Mouse (Mus musculus): ENCODE results near the gene D430042O09Rik. TPM values are rescaled to one million over a fixed set of nuclear protein-coding genes. Genes with fewer than 3 reads are reported as not detected.

D430042O09Rik gene
- polyA plus RNA-seq, 1 experiment from 2014 or later = 12.1 TPM

GRCm38 (mm10) chr7:125762883-125763830 is 55.5 kb downstream of the D430042O09Rik start:
- 0 out of 2 replicates have a peak, but pooled peaks have one; percentile 23 for ATAC-seq (ENCODE audit: insufficient read depth, low FRiP score, low TSS enrichment)
- DNase-seq (ENCODE audit: low spot score) = no peak
- Histone ChIP-seq H3K9me3 (ENCODE audit: control insufficient read depth, low read length) (no peaks in the 10 kb centered on the region), H3K36me3 (ENCODE audit: control insufficient read depth, insufficient read depth, low read length) (no peaks in the 10 kb centered on the region), H3K4me3 (ENCODE audit: low read depth, low read length) (no peak overlapping the region), H3K9ac (ENCODE audit: low read length) (no peak overlapping the region), H3K27me3 (ENCODE audit: control insufficient read depth, insufficient read depth, low read length) (no peaks in the 10 kb centered on the region), H3K4me1 (ENCODE audit: control insufficient read depth, insufficient read depth, low read length) (no peaks in the 10 kb centered on the region; the same call in 1 of the 2 replicates), H3K27ac (ENCODE audit: low read depth, low read length) (no peak overlapping the region), H3K4me2 (ENCODE audit: low read depth) (no peak overlapping the region)
- WGBS = 31% methylated on average over 7 of the region's 7 CpGs

GRCm38 (mm10) chr7:125764373-125764772 is 56.7 kb downstream of the D430042O09Rik start:
- Histone ChIP-seq H3K4me3 (ENCODE audit: low read depth, low read length) (no peak overlapping the region), H3K27ac (ENCODE audit: low read depth, low read length) (no peak overlapping the region), H3K36me3 (ENCODE audit: control insufficient read depth, insufficient read depth, low read length) (no peaks in the 10 kb centered on the region), H3K4me1 (ENCODE audit: control insufficient read depth, insufficient read depth, low read length) (no peaks in the 10 kb centered on the region; the same call in 1 of the 2 replicates), H3K9ac (ENCODE audit: low read length) (no peak overlapping the region), H3K4me2 (ENCODE audit: low read depth) (no peak overlapping the region), H3K27me3 (ENCODE audit: control insufficient read depth, insufficient read depth, low read length) (no peaks in the 10 kb centered on the region), H3K9me3 (ENCODE audit: control insufficient read depth, low read length) (no peaks in the 10 kb centered on the region)
- ATAC-seq (ENCODE audit: insufficient read depth, low FRiP score, low TSS enrichment) (no peak), DNase-seq (ENCODE audit: low spot score) (no peak)
- WGBS = 85% methylated on average over 3 of the region's 3 CpGs

- Histone ChIP-seq H3K36me3 (ENCODE audit: control insufficient read depth, insufficient read depth, low read length) (no peaks in the 10 kb centered on the region), H3K4me2 (ENCODE audit: low read depth) (no peak overlapping the region), H3K4me3 (ENCODE audit: low read depth, low read length) (no peak overlapping the region), H3K27ac (ENCODE audit: low read depth, low read length) (no peak overlapping the region), H3K9me3 (ENCODE audit: control insufficient read depth, low read length) (no peaks in the 10 kb centered on the region), H3K9ac (ENCODE audit: low read length) (no peak overlapping the region), H3K4me1 (ENCODE audit: control insufficient read depth, insufficient read depth, low read length) (no peaks in the 10 kb centered on the region; the same call in 1 of the 2 replicates), H3K27me3 (ENCODE audit: control insufficient read depth, insufficient read depth, low read length) (no peaks in the 10 kb centered on the region)
- peak; percentile 71 for DNase-seq (ENCODE audit: low spot score)
- WGBS = 72% methylated on average over 9 of the region's 9 CpGs
- no peak for ATAC-seq (ENCODE audit: insufficient read depth, low FRiP score, low TSS enrichment)
Measured at GRCm38 (mm10) chr7:125766976-125767831, 59.5 kb downstream of the D430042O09Rik start.

DNA sequence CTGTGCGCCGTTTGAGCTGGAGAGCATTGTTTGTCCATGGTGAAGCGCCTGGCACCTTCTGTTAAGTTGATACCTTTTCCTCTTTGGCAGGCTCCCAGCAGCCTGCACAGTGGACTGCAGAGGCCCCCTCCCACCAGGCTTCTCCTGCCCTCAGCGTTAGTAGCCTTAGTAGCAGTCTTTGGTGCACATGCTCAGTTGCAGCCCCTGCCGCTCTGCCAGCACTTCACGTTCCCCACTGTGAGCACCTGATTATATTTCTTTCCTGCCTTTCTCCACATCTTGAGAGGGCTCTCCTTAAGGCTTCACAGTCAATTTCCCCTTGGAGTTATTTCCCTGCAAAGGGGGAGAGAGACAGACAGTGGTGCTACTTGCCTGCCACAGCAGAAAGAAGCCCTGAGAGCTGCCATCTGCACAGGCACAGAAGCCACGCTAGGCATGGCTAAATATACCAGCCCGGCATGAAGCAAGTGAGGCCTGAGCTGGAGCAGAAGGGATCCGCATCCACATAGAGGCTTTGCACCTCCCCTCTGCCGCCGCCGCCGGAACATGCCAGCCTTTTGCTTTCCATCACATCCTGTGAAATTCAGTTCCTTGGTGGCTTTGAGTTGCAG is 65.4 kb downstream of the D430042O09Rik start:
- Histone ChIP-seq H3K27me3 (ENCODE audit: control insufficient read depth, insufficient read depth, low read length) (no peaks in the 10 kb centered on the region), H3K9ac (ENCODE audit: low read length) (no peak overlapping the region), H3K27ac (ENCODE audit: low read depth, low read length) (no peak overlapping the region), H3K4me3 (ENCODE audit: low read depth, low read length) (no peak overlapping the region), H3K4me1 (ENCODE audit: control insufficient read depth, insufficient read depth, low read length) (no peaks in the 10 kb centered on the region), H3K36me3 (ENCODE audit: control insufficient read depth, insufficient read depth, low read length) (no peaks in the 10 kb centered on the region), H3K9me3 (ENCODE audit: control insufficient read depth, low read length) (no peaks in the 10 kb centered on the region), H3K4me2 (ENCODE audit: low read depth) (no peak overlapping the region)
- ATAC-seq (ENCODE audit: insufficient read depth, low FRiP score, low TSS enrichment) (no peak), DNase-seq (ENCODE audit: low spot score) (no peak)
- WGBS = 84% methylated on average over 13 of the region's 13 CpGs

- no peaks in the 10 kb centered on the region for H3K9me3 ChIP-seq (ENCODE audit: control insufficient read depth, low read length)
Measured at GRCm38 (mm10) chr7:125783206-125783605, 75.5 kb downstream of the D430042O09Rik start.

DNA sequence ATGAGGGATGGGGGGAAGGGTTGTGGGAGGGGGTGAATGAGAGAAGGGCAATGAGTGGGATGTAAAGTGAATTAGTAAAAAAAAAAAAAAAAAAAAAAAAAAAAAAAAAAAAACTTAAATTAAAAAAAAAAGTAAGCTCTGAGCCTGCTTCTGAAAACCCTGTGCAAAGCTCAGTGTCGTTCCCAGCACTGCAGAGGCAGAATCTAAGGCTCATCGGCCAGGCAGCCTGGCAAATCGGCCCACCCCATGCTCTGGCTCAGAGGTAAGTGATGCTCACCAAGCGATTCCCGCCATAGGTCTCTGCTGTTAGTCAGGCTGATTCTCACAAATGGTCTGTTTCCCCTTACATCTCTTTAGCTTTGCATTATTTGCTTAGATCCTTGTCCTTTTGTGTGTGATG is 78.4 kb downstream of the D430042O09Rik start:
- Histone ChIP-seq H3K4me2 (ENCODE audit: low read depth) (no peak overlapping the region), H3K9me3 (ENCODE audit: control insufficient read depth, low read length) (no peaks in the 10 kb centered on the region), H3K27ac (ENCODE audit: low read depth, low read length) (no peak overlapping the region), H3K27me3 (ENCODE audit: control insufficient read depth, insufficient read depth, low read length) (no peaks in the 10 kb centered on the region), H3K4me1 (ENCODE audit: control insufficient read depth, insufficient read depth, low read length) (no peaks in the 10 kb centered on the region; the same call in 1 of the 2 replicates), H3K4me3 (ENCODE audit: low read depth, low read length) (no peak overlapping the region), H3K9ac (ENCODE audit: low read length) (no peak overlapping the region), H3K36me3 (ENCODE audit: control insufficient read depth, insufficient read depth, low read length) (no peaks in the 10 kb centered on the region)
- DNase-seq (ENCODE audit: low spot score) = no peak
- WGBS = 90% methylated on average over 5 of the region's 5 CpGs
- no peak for ATAC-seq (ENCODE audit: insufficient read depth, low FRiP score, low TSS enrichment)

More at GRCm38 (mm10) chr7:125783206-125783605, 75.5 kb downstream of the D430042O09Rik start:
- DNase-seq (ENCODE audit: low spot score) (no peak), ATAC-seq (ENCODE audit: insufficient read depth, low FRiP score, low TSS enrichment) (no peak)
- Histone ChIP-seq H3K4me3 (ENCODE audit: low read depth, low read length) (no peak overlapping the region), H3K4me2 (ENCODE audit: low read depth) (no peak overlapping the region), H3K27me3 (ENCODE audit: control insufficient read depth, insufficient read depth, low read length) (no peaks in the 10 kb centered on the region), H3K4me1 (ENCODE audit: control insufficient read depth, insufficient read depth, low read length) (no peaks in the 10 kb centered on the region), H3K36me3 (ENCODE audit: control insufficient read depth, insufficient read depth, low read length) (no peaks in the 10 kb centered on the region), H3K9ac (ENCODE audit: low read length) (no peak overlapping the region), H3K27ac (ENCODE audit: low read depth, low read length) (no peak overlapping the region)
- WGBS = 81% methylated on average over 1 of the region's 1 CpGs

GRCm38 (mm10) chr7:125787046-125787445 is 79.4 kb downstream of the D430042O09Rik start:
- Histone ChIP-seq H3K4me3 (ENCODE audit: low read depth, low read length) (no peak overlapping the region), H3K27me3 (ENCODE audit: control insufficient read depth, insufficient read depth, low read length) (no peaks in the 10 kb centered on the region), H3K4me1 (ENCODE audit: control insufficient read depth, insufficient read depth, low read length) (no peaks in the 10 kb centered on the region; the same call in 1 of the 2 replicates), H3K4me2 (ENCODE audit: low read depth) (no peak overlapping the region), H3K27ac (ENCODE audit: low read depth, low read length) (no peak overlapping the region), H3K9me3 (ENCODE audit: control insufficient read depth, low read length) (no peaks in the 10 kb centered on the region), H3K9ac (ENCODE audit: low read length) (no peak overlapping the region), H3K36me3 (ENCODE audit: control insufficient read depth, insufficient read depth, low read length) (no peaks in the 10 kb centered on the region)
- DNase-seq (ENCODE audit: low spot score) (no peak), ATAC-seq (ENCODE audit: insufficient read depth, low FRiP score, low TSS enrichment) (no peak)
- WGBS = 79% methylated on average over 7 of the region's 7 CpGs

- no peak overlapping the region for H3K4me2 ChIP-seq (ENCODE audit: low read depth)
- 68% methylated on average over 8 of the region's 8 CpGs for WGBS
- DNase-seq (ENCODE audit: low spot score) = no peak
- H3K9me3 ChIP-seq (ENCODE audit: control insufficient read depth, low read length) = no peaks in the 10 kb centered on the region
- no peaks in the 10 kb centered on the region for H3K27me3 ChIP-seq (ENCODE audit: control insufficient read depth, insufficient read depth, low read length)
- no peak overlapping the region for H3K27ac ChIP-seq (ENCODE audit: low read depth, low read length)
- H3K4me3 ChIP-seq (ENCODE audit: low read depth, low read length) = no peak overlapping the region
- H3K4me1 ChIP-seq (ENCODE audit: control insufficient read depth, insufficient read depth, low read length) = no peaks in the 10 kb centered on the region; the same call in 1 of the 2 replicates
- no peak overlapping the region for H3K9ac ChIP-seq (ENCODE audit: low read length)
- H3K36me3 ChIP-seq (ENCODE audit: control insufficient read depth, insufficient read depth, low read length) = no peaks in the 10 kb centered on the region
- no peak for ATAC-seq (ENCODE audit: insufficient read depth, low FRiP score, low TSS enrichment)
Measured at GRCm38 (mm10) chr7:125790039-125790438, 82.4 kb downstream of the D430042O09Rik start.
